Mouse (Mus musculus) erythroblast, adult 5-6 weeks (primary cell): ENCODE data around the gene Tspan9. TPM values are rescaled to one million over a fixed set of nuclear protein-coding genes. Genes with fewer than 3 reads are reported as not detected.
A peak's percentile ranks its signal among the peaks of the same experiment; 100 is the strongest.

Source experiments
- ATAC-seq: replicated peaks from 2 replicates; pipeline ENCODE4 v1.8.0; 2016; ENCODE audit warnings: moderate number of reproducible peaks, mild to moderate bottlenecking, moderate TSS enrichment, inconsistent platforms; ENCODE audit not compliant: poor library complexity, low FRiP score, severe bottlenecking
- total RNA-seq, 2 experiments: library from RNA; stranded (forward) in 1 of 2; stranded (reverse) in 1 of 2; fragments of 150-400 nt in 1 of 2; fragments of 200-764, 138-1000 nt in 1 of 2; gene quantifications; 2 replicates each; pipeline versions ENCODE4 v1.2.3 to v1.2.4; 2015 to 2017; ENCODE audit warnings: low replicate concordance in 2 of 2

The Tspan9 gene
- total RNA-seq, 2 experiments from 2014 or later, result 0.26 TPM; not detected in 1

DNA sequence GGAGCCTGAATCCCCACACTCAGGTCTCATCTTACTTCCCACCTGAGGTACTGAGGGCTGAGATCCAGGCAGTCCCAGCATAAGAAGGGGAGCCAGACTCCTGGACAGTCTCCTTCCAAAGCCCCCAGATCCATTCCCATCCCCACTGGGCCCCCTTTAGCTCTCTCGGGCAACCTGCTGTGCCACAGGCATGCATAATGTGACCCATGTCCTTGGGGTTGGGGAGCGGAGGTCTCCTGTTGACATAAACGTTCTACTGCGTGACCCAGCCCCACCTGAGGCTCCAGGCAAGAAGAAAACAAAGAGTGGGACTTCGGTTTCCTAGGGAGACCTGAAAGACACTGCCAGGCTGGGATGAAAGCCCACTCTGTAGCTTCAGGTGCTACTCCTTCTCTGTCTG lies 172.5 kb downstream of the Tspan9 start:
- no peak for ATAC-seq

DNA sequence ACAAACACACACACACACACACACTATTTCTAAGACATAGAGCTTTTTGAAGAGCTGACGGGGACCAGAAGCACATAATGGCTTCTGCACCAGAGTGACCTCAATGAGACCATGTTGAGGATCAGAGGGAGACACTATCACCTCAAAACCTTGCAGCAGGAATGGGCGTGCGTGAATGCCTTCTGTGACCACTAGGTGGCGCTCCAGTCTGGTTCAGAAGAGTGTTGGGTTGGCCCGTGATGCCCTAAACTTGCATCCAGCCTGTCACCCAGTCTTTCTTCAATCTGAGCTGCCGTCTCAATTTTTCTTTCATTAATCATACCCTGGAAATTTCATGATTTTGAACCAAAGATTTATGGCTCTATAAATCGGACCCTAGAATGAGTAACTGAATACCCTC lies 173.3 kb downstream of the Tspan9 start:
- 0 out of 2 replicates have a peak, but pooled peaks have one; percentile 48 for ATAC-seq

DNA sequence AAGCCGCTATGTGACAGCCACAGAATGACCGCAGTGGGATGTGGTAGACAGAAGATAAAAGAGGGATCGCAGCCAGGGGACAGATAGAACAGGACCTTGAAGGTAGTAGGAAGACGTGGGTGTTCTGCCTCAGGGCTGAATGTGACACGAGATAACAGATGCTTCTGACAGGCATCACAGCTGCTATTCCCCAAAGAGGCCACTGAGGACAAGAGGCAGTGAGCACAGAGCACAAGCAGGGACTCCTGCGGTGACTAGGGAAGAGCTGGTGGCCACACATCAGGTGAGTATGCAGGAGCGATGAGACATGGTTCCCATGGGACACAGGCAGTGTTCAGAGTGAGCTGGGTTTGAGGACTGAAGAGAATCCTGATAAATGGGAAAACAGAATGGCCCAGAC lies 173.7 kb downstream of the Tspan9 start:
- ATAC-seq, result no peak

DNA sequence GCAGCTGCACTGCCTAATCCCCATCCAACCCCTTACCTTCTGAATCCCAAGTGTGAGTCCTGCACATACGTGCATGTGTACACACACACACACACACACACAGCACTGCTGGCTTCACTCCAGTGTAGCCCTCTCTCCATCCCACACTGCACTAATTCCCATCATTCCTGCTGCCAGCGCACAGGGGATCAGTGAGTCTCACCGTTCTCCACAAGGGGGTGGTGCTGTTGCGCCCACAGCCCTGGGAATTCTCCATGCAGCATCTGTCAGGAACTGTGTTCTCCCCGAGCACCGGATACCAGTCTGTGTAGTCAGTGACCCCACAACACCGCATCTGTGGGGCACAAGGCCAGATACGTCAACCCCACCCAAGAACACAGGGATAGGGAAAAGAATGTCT lies 177.9 kb downstream of the Tspan9 start:
- no peak for ATAC-seq

DNA sequence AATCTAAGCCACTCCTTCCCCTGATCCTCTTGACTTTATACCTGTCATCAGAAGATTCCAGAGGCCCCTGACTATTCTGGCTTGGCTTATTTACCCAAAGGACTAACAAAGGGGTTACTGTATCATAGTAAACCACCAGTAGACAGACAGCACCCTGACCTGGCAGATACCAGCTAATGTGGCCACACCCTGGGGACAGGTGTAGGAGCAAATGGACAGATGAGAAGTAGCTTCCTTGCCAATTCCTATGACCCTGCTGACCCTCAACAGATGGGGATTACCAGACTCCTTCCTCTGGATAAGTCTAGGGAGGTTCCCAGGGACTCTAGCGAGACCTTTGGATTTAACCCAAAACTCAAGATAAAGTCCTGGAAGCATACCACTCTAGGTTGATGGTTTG lies 183.2 kb downstream of the Tspan9 start:
- no peak for ATAC-seq

DNA sequence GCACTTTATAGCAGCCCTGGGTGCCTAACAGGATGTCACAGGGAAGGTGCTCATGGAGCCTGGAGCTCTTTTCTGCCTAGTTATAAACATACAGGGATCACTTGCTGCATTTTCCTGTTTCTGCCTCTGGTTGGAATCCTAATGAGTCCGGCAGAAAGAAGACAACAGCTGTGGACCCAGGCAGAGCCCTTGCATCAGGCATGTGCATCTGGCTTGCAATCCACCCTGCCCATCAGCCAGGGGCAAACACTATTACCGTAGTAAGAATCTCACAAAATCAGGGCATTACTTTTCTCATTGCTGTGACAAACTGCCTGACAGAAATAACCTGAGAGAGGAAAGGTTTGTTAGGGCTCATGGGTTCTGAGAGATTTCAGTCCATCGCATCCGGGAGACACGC lies 187.2 kb downstream of the Tspan9 start:
- ATAC-seq, result no peak

DNA sequence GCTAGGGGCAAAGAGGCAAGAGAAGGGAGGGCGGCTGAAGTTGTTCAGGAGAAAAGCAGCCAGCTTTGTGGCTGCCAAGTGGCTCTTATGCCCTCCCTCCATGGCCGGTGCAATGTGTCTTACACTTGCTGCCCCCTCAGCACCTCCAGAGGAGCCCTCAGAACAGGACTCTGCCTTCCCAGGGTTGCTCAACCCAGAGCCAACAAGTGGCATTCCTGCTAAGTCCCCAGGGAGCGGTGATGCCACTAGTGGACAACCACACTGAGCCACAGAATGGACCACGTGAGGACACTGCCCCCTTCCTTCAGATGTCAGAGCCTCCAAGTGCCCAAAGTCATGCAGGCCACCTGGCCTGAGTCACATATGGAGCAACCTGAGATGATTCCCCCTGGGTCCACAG lies 190.3 kb downstream of the Tspan9 start:
- ATAC-seq, result no peak

DNA sequence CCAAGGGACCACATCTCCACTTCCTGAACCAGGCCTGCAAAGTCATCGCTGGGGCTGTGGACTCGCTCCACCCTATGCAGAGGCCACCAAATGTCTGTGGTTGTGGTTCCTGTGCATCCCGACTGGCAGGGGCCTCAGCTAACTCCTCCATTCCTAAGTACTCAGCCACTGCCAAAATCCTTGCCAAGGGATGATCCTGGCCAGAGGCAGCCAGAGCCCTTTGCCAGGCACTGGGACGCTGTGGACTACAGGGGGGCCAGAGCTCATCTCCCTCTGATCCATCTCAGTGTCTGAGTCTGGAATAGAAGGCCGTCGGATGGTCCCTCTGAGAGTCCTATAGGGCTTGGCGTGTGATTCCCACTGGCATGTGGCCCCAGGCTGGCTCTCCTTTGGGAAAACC lies 193.5 kb downstream of the Tspan9 start:
- no peak for ATAC-seq

DNA sequence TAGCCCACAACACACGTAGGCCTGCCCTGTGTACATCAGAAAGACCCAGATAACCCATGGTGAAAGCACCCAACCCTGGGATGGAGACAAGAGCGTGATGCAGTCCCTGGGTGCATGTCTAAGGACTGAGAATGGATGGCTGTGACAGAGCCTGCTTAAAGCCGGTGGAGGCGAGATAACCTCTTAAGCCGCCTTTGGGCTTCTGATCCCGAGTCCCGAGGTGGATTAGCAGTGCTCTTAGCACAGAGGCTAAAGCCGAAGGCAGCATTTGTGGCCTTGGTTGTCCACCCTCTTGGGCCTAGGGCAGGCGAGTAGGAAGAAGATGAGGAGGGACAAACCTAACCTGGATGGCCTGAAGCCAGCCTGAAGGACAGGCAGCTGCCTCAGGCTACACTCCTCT lies 194.7 kb downstream of the Tspan9 start:
- ATAC-seq, result no peak

DNA sequence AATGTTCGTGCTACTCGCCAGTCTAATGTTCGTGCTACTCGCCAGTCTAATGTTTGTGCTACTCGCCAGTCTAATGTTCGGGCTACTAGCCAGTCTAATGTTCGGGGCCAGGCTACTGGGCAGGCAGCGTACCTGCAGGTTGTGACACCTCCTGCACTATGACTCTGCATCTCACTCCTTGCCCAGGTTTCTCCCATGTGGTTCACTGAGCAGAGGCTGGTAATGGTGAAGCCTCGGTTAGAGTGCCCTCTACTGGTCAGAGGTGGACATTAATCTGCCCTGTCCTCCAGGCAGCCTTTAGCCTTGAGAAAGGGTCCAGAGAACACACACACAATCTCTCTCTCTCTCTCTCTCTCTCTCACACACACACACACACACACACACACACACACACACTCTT lies 197.7 kb downstream of the Tspan9 start:
- ATAC-seq, result peak; percentile 72; the same call in 1 of the 2 replicates

DNA sequence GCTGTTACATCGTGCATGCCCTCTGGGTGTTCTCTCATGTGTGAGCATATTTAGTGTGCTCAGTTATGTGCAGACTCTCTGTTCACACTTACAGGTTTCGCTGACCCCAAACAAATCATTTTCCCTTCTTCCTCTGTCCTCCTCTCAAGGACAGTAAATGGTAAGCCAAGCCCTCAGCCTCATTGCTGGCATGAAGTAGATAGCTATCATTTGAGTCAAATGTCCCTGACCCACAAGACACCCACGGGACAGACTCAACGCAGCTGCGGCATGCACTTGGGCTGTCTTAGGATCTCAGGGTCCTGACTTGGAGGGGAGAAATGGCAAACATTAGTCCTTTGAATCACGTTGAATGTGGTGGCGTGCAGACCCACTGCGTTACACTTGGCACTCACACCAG lies 201.0 kb downstream of the Tspan9 start:
- ATAC-seq, result no peak

DNA sequence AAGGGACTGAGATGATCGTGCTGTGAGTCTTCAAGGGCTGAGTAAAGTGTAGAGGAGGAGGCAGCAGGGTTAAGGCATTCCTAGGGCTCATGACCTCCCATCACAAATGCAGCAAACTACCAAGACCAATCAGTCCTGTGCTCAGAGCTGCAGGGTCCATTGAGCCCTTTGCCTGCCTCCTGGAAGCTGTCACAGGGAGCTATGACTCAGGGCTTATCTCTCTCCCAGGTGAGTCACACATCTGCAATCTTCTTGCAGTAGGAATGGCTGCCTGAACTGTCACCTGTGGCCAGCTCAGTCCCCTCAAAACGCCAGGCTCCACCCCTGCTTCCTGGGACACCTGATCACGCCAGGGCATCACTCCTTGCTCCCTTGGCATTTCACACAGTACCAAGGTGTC lies 208.3 kb downstream of the Tspan9 start:
- no peak for ATAC-seq

DNA sequence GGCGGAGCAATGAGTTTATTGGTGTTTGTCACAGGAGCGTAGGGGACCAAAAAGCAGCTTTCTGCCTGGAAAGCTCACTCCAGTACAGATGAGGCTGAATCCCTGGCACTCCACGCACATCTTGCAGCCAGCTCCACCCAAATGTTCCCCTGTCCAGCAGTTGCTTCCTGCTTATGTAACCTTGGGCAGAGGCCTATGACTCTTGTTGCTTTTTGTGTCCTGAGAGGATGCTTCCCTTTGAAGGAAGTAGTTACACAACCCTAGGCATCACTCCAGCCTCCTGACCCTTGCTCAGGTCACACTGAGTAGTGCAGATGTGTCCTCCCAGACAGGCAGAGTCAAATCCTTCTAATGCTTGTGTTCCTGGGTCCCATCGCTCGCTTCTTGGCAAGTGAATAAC lies 209.6 kb downstream of the Tspan9 start:
- no peak for ATAC-seq

DNA sequence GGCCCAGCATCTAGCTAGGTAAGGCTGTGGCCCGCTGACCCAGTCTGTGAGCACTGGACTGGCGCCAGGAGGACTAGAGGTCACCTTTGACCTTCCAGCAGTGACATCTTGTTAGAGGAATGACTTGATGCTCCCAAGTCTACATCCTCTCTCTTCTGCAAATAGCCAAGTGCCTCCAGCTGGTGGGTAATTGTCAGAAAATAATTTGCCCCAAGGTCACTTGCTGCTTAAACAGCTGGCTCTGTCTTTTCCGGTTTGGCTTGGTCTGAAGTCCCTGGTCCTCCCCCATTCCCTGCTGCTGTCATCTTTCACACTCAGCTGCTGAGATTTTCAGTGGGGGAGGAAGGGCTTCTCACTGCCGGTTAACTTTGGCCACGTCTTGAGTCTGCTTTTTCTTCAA lies 210.7 kb downstream of the Tspan9 start:
- ATAC-seq, result no peak

DNA sequence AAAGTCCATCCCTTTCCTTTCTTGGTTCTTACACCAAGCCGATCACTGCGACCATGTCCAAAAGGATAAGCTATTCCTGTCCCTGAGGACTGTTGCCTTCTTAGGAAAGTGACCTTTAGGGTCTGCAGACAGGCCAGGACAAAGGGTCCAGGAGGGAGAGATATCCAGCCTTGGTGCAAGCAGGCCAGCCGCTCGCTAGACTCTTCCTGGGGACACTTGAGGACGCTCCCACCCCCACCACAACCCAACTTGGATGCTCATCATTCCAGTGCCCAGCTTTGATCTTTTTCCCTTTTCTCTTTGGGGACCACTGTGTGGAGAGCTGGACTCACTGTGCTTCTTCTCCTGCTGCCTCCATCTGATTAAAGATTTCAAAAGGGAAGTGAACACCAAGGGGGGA lies 214.7 kb downstream of the Tspan9 start:
- no peak for ATAC-seq

DNA sequence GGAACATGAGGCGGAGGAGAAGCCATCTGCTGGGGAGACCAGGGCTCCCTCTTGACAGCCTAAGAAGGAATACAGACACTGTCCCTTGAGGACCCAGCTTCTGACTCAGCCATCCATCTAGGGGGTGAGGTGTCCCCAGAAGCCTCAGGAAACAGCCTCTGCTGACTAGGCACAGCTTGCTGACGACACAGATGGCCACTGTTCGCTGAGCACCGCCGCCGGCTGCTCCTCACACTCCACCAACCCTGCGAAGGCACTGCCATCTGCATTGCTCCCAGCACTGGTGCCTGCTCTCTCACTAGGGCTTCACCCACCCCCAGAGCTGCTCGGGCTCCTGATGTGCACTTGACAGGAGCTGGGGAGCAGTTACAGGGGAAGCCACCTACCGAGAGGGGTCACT lies 217.5 kb downstream of the Tspan9 start:
- no peak for ATAC-seq

DNA sequence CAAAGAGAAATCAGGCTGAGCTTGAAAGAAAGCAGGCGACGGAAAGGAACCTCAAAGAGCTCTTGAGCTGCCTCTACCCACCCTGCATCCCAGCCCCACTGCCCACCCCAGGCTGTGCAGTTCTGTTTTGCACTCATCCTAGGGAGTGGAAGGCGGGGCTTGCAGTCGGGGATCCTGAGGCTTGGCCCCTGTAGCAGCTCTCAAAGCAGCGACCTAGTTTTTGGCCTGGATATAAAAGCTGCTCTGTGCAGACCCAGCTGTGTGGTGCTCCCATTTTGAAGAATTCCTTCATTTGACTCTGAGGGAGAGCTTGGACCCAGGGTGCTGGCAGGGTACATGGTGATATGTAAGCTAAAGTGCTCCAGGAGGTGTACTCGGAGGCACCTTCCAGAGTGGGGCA lies 218.6 kb downstream of the Tspan9 start:
- no peak for ATAC-seq

DNA sequence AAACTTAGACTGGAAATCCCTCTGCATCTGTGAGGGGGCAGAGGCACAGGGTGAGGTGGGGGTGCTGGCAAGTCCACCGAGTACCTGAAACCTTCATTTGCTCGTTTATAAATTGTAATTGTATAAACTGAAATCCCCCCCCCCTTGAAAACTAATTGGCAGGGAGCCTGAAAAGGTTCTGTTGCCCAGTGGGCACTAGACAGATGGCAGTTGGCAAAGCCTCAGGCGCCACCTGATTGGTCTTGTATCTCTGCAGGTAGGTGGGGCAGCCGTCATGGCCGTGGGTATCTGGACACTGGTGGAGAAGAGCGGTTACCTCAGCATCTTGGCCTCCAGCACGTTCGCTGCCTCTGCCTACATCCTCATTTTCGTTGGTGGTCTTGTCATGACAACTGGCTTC lies 220.1 kb downstream of the Tspan9 start:
- ATAC-seq, result no peak

DNA sequence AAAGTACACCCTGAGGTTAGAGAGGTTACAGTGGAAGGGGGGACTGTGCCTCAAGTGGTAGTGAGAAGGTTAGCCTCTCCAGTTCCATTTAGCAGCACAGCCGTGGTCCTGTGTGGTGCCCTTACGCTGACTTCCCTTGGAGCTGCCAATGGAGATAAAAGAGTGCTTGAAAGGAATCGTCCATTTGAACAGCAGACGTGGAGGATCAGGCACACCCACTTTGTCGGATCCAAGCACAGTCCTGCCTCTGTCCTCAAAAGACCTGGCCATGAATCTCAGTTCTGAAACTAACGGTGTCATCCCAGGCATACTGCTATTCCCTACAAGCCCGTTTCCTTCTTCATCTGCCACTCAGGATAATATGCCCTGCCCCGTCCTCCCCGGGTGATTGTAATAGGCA lies 221.4 kb downstream of the Tspan9 start:
- ATAC-seq, result no peak

DNA sequence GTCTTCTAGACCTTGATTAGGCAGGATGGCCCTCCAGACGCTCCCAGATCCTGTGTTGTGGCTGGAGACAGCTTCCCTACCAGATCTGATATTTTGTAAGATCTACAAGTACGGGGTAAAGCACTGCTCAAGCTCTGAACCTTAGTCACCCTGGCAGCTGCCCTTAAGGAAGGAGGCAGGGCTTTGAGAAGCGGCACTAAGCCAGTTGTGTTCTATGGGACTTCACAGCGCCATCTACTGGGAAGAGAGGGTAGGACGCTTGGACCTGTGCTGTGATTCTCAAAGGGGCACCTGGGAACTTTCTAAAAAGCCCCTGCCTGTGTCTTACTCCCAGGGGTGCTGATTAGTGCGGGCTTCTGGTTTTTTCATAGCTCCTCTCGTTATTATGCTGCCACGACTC lies 222.7 kb downstream of the Tspan9 start:
- ATAC-seq, result no peak

DNA sequence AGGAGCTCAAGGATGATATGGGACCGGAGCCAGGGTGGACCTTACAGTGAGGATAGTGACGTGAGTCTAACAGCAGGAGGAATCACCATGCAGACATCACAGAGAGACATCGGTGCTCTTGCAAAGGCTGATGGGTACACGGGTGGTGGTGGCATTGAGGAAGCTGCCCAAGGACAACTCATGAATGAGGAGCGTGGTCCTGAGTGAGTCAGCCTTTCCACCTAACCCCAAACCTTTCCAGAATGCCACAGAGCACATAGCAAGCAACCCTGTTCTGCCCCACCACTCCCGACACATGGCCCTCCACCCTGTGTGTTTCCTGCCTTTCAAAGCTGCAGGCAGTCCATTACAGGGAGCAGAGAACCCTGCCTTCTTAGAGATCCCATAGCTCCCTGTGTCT lies 223.9 kb downstream of the Tspan9 start:
- ATAC-seq, result no peak

DNA sequence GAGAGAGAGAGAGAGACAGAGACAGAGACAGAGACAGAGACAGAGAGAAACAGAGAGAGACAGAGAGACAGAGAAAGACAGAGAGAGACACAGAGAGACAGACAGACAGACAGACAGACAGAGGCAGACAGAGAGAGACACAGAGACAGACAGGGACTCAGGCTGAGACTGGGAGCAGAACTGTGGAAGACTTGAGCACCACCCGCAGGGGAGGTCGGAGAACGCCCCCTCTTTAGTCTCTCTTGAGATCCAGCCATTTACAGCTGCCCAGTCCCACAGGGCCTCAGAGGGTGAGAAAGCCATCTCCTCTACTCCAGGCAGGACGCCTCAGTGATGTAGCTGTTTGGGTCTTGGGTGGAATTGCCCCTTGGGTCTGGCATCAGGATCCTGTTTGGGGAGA lies 225.7 kb downstream of the Tspan9 start:
- ATAC-seq, result no peak

DNA sequence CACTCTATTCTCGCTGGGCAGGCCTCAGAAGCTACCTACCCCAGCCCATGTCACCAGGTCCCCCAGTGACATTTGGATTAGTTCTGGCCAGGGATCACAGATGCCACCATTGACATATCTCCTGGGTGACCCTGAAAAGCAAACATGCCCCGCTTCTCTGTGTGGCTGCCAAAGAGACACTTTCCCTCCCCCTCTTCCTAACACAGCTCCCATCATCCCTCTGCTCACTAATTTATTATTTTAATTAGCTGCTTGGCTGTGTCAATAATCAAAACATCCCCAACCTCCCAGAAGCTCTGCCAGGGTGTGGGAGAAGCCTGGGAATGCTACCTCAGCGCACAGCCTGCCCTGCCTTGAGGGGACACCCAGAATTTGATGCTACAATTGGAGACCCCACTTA lies 226.4 kb downstream of the Tspan9 start:
- ATAC-seq, result no peak
